Mouse (Mus musculus): ENCODE measurements around the gene Usf2. TPM values are rescaled to one million over a fixed set of nuclear protein-coding genes. Genes with fewer than 3 reads are reported as not detected.
"Not testable (repeated sequence)": the region's sequence is repeated elsewhere in the genome, so short reads cannot be mapped to it uniquely, and the experiment has no call there.

The Usf2 gene
- total RNA-seq, 2 experiments from 2014 or later, result 69.6 to 85.0 TPM

DNA sequence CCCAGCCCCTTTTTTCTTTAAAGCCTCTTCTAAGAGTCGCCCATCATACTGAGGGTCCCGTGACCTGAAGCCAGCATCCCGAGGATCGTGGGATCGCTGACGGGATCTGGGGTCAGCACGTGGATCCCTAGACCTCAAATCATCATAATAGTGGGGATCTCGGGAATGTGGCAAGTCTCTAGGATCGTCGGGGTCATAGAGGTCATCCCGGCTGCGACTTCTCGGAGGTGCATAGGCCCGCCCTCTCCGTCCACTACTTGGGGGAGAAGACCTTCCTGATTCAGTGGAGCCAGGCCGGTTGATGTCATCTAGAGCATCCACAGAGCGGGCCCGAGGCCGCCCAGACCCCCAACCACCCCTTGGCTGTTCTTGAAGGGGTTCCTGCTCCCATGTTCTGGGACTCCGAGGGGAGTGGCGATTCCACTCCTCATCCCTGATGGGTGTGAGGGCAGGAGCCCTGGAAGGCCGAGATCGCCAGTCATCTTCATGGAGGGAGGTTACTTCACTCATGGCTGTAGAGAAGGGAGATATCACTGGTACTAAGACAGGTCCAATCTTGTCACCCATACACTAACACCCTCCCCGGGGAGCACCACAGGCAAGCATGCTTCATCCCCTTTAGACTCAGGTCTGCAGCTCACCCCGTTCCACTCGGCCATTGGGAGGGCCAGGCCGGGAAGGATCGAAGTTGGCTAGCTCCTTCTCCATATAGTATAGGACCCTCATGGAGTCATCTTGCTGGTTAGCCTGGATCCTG, 1.7 kb upstream of the Usf2 start:
- DNase-seq, result no peak

DNA sequence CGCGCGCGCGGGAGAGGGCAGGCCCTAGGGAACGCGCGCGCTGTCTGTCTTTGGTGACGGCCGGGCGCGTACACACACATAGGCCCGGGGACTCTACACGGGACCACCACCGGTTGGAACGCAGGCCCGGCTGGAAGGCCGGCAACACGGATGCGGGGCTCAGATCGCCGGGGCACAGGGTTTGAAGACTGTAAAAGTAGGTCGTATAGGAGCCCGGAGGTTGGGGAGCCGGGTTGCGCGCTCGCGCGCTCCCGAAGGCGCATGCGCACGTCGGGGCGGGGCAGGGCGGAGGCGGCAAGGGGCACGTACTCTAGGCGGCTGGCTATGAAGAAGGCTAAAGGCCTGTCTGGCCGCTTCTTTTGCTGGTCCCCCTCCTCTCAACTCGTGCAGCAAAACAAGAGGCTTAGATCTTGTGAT, 772 bp upstream of the Usf2 start:
- DNase-seq, result peak; percentile 93

DNA sequence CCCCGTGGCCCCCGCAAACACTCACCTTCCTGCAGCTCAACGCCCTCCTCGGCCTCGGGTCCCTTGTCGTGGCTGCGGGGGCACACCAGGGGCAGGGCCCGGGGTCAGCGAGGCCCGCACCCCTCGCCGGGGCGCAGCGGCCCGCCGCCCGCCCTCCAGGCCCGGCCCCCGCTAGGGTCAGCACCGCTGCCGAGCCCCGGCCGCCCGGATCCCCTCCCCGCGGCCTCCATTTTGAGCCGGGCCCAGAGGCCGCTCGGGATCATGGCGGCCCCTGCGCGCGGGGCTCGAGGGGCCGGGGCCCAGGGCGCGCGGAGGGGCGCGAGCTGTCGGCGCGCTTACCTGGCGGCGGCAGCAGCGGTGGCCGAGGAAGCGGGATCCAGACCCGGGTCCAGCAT, 249 bp downstream of the Usf2 start:
- no peak for DNase-seq

DNA sequence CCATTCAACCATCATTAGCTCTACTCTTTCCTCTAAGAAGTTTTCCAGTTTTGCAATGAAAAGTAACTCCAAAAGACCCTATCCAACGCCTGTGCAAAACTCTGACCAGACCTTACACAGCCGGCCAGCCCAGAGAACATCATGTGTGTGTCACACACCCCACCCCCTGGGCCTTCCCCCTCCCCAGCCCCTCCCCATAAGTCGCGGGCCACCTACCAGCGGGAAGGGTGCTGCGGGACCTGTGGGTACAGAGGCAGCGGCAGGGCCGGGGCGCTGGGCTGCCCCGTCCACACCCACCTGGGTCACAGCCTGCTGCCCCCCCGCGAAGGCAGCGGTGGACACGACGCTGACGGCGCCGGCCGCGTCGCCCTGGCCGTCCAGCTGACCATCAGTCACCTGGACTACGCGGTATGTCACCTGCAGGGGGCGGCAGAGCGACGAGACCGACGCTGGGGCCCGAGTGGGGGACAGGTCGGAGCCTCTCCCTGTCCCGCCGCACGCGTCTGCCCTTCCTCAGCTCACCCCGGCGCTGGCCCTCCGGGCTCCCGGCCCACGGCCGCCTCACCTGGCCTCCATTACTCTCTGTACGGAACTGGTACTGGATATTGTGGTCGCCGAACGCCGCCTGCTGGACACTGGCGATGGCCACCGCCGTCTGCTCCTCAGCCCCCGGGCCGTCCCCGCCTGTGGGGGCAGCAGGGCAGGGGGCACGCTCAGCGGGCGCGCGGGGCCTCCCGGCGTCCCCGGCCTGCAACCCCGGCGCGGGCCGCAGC, 833 bp downstream of the Usf2 start:
- peak; percentile 89 for DNase-seq

DNA sequence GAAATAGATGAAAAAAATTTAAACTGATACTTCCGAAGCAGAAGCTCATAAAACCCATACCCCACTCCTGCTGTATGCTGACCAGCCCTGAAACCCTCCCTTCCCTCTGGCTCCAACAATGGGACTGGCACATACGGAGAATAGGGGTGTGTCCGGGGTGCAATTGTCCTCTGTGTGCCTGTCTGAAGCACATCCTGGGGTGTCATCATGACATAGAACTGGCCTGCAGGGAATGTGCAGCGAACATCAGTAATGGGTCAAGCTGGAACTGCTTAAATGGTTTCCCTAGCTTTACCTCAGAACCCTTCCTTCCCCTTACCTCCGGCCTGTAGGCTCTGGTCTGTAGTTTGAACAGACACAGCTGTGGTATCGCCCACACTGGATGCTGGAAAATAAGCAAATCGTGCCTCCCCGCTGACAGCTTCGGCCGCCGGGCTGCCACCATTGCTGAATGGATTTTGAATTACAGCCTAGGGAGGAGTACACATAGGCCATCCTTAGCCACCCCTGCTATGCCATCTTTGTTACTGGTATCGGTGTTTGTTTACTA, 1.6 kb downstream of the Usf2 start:
- no peak for DNase-seq

DNA sequence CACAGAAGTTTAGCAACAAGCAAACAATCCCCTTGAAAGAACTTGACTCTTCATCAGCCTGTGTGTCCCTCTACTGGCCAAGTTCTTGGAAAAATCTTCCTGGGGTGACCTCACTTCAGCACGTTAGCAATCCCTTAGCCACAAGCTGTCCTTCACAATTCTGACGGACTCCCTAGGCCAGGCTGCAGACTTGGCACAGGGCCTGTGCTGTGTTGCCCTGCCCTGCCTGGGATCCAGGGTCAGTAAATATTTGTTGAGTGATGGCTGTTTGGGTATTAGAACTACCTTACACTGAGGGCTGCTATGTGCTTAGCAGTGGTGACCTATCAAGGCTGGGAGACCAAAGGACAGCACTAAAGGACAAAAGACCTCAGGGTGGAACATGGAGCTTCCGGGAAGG, 2.6 kb downstream of the Usf2 start:
- no peak for DNase-seq

DNA sequence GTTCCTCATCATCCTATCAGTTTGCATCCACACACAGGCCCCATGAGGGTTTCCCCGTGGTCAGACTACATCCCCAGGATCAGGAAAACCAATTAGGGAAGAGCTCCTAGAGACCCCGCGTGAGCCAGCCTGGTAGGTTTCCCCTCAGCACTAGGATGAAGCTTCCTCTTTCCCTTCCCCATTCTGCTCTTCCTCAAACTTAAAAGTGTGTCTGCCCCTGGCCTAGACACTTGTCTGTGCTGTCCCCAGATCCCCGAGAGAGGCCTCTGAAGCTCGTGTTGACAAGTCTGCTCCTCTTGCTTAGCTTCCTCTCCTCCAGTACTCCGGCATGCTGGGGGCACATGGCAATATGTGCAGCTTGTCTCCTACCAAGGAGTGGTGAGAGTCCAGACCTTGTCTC, 3.1 kb downstream of the Usf2 start:
- DNase-seq, result no peak

DNA sequence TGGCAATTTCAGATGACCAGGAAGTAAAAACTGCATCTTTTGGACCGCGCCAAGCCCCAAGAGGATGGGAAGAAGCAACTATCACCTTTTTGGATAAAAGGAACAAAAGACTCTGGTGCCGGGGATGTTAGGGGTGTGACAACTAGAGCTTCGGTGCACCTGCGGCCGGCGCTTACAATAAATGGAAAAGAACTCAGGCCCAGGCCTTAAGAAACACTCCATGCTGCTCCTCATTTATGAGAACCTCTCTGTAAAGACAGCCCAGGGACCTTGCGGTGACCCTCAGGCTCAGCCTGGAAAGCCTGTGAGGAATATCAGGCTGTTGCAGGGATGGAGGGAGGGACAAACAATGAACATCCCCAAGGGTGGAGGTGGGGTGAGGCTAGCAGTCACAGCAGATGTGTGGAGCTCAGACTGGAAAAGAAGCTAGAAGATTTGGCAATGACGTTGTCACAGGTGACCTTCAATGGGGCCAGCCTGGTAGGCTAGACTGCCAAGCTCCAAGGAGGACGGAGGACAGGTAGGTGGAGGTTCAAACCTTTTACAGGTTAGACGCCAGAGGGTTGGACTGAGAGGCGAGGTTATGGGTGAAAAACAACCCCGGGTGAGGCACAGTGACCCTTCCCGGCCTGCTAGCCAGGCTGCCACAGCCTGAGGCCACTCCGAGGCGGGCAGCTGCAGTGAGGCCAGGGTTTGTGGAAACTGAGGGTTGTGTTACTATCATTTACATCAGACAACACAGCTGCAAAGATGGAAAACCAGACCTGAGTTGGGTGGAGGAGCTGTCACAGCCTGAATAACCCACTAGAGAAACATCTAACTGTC, 4.0 kb downstream of the Usf2 start:
- DNase-seq, result no peak

DNA sequence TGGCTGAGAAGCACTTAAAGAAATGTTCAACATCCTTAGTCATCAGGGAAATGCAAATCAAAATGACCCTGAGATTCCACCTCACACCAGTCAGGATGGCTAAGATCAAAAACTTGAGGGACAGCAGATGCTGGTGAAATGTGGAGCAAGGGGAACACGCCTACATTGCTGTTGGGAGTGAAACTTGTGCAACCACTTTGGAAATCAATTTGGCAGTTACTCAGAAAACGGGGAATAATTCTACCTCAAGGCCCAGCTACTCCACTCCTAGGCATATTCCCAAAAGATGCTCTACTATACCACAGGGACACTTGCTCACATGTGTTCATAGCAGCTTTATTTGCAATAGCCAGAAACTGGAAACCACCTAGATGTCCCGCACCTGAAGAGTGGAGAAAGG, 6.7 kb downstream of the Usf2 start:
- not testable (repeated sequence) for DNase-seq

DNA sequence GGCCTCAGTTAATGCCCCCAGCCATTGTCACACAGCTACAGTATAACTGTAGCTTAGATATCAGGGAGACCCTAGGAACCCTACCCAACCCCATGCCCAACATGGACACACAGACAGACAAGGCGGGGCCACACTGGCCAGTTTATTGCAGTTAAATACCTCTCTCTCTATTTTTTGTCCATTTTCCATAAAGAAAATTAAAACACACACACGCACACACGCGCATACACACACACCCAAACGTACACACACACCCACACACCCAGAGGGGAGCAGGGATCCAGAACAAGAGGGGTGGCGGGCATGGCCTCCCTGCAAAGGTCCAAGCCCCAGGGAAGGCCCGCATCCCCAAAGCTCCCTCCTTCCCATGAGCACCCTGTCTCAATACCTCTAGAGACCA, 10.7 kb downstream of the Usf2 start:
- DNase-seq, result no peak

DNA sequence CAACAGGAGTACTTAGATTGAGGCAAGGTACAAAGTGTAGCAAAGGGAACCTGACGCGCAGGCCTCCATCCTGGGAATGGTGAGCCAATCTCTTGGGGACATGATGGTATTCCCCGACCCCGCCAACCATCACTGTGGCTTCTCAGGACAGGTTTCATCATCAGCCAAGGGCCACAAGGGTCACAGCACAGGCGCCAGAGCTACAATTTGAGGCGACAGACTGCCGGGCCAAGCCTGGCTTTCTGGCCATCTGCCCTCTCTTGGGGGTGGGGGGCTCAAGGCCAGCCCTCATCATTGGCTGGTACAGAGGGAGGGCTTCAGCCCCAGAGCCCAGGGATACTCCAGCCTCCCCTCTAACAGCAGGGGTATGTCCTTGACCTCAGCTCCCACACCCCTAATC, 11.1 kb downstream of the Usf2 start:
- DNase-seq, result not testable (repeated sequence)

DNA sequence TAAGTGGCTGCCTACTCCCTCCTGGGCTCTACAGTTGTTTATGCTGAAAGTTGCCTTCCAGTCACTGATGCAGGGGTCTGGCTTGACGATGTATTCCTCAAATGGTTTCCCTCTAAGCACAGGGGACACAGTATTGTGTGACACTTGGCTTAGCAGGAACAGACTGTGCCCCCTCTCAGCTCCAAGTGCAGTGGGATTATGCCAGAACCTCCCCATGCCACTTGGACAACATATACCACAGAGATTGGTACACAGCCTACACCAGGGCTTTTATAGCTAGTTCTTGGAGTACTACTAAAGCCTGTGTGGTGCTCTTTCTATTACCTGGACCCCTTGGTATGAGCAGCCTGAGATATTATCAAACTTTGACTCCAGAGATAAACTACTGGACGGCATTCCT, 11.9 kb downstream of the Usf2 start:
- not testable (repeated sequence) for DNase-seq

DNA sequence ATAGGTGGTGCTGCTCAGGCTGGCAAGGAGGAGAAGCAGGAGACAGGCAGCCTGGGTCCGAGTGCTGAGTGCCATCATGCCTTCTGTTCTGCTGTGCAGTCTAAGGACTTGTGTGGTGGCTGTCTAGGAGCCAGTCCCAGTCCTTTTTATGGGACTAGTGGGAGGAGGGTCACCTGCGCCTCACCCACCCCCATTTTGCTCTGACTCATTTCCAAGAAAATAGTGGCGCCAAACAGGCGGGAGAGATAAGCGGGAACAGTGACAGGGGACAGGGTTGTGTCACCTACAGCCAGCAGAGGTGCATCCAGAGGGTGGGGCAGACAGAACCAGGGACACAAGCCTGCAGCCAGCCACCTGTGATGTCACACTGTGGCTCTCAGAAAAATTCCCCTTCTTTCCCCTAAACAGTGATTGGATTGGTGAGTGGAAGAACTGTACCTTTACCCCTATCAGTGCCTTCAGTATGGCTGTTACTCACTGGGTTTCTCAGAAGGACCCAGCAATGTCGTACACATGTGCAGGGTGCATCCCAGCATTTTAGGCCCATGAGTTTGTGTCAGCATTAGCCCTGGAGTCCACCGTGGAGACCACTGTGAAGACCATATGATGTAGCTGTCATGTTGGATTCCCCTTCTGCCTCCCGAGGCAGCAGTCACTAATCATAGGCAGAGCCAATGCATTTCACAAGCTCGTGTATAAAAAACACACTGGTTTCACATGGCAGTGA, 12.5 kb downstream of the Usf2 start, which contains the start of gene Hamp:
Gene Hamp (minus strand): TSS at position 124 of the 727 bp plus-strand sequence.
- no peak for DNase-seq

DNA sequence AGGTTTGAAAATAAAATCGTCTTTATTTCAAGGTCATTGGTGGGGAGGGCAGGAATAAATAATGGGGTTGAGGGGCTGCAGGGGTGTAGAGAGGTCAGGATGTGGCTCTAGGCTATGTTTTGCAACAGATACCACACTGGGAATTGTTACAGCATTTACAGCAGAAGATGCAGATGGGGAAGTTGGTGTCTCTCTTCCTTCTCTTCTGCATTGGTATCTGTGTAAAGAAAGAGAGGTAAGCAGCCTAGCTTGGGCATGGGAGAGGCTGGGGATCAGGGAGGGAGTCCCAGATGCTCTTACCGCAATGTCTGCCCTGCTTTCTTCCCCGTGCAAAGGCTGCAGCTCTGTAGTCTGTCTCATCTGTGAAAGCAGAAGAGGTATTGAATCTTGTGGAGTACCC, 14.2 kb downstream of the Usf2 start:
- DNase-seq, result not testable (repeated sequence)

DNA sequence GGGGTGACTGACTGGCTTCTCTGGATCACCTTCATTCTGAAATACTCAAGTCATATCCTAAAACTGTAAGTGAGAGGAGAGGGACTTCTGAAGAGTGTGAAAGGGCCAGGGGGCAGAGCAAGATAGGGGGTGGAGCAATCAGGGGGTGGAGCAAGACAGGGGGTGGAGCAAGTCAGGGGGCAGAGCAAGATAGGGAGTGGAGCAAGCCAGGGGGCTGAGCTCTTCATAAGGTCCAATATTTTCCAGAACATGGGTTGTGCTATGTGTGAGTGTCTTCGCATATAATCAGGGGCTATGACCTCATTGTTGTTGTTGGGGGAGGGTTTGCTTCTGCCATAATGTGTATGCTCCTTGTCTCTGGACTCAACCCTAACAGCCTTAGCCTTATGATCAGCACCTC, 16.5 kb downstream of the Usf2 start:
- not testable (repeated sequence) for DNase-seq

DNA sequence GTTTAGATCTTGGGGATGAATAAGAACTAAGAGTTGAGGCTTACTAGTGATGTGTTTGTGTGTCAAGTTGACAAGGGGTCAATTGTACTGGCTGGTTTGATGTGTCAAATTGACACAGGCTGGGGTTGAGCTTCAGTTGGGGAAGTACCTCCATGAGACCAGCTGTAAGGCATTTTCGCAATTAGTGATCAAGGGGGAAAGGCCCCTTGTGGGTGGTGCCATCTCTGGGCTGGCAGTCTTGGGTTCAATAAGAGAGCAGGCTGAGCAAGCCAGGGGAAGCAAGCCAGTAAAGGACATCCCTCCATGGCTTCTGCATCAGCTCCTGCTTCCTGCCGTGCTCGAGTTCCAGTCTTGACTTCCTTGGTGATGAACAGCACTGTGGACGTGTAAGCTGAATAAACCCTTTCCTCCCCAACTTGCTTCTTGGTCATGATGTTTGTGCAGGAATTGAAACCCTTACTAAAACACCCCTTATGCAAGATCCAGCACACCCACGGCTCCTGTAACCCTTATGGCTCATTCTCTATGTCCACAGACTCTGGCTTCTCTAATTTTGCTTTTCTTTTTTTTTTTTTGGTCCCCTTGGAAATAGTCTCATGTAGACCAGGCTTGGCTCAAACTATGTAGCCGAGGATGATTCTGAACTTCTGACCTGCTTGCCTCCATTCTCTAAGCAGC, 21.0 kb downstream of the Usf2 start:
- DNase-seq, result not testable (repeated sequence)

DNA sequence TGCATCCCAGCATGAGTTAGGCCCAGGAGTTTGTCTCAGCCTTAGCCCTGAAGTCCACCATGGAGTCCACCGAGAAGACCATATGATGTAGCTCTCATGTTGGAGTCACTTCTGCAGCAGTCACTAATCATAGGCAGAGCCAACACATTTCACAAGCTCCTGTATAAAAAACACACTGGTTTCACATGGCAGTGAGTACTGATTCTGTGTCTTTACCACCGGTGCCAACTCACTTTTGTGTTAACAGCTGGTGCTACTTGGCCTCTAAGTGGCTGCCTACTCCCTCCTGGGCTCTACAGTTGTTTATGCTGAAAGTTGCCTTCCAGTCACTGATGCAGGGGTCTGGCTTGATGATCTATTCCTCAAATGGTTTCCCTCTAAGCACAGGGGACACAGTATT, 32.0 kb downstream of the Usf2 start, which contains the start of gene Hamp2:
Gene Hamp2 (minus strand): TSS at position 101 of the 400 bp plus-strand sequence.
- DNase-seq, result not testable (repeated sequence)

DNA sequence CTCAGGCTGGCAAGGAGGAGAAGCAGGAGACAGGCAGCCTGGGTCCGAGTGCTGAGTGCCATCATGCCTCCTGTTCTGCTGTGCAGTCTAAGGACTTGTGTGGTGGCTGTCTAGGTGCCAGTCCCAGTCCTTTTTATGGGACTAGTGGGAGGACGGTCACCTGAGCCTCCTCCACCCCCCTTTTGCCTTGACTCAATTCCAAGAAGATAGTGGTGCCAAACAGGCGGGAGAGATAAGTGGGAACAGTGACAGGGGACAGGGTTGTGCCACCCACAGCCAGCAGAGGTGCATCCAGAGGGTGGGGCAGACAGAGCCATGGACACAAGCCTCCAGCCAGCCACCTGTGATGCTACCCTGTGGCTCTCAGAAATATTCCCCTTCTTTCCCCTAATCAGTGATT, 32.5 kb downstream of the Usf2 start:
- DNase-seq, result no peak

DNA sequence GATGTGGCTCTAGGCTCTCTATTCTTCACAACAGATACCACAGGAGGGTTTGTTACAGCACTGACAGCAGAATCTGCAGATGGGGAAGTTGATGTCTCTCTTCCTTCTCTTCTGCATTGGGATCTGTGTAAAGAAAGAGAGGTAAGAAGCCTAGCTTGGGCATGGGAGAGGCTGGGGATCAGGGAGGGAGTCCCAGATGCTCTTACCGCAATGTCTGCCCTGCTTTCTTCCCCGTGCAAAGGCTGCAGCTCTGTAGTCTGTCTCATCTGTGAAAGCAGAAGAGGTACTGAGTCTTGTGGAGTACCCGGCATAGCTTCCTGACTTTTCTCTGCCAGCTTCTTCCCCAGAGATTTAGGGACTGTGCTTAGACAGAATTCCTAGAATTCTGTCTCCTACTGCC, 34.1 kb downstream of the Usf2 start:
- not testable (repeated sequence) for DNase-seq

DNA sequence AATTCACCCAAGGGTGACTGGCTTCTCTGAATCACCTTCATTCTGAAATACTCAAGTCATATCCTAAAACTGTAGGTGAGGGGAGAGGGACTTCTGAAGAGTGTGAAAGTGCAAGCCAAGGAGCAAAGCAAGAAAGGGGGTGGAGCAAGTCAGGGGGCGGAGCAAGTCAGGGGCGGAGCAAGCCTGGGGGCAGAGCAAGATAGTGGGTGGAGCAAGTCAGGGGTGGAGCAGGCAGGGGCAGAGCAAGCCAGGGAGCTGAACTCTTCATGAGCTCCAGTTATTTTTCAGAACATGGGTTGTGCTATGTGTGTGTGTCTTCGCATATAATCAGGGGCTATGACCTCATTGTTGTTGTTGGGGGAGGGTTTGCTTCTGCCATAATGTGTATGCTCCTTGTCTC, 36.4 kb downstream of the Usf2 start:
- DNase-seq, result no peak

DNA sequence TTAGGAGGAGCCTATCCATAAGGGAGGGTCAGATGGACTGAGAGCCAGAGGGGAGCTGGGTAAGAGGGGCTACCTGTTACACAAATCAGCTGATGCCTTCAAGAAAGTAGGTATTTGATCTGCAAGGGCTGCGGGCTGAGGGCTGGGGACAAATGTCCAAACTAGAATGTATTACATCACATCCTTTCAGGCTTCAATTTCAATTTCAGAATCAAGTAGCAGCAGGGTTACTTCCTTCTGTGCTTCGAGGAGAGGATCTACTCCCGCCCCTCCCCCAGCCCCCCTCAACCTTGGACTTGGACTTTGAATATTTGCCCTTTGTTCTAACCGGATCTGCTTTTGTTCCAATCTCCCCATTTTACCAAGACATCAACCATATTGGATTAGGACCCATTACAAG, 39.4 kb downstream of the Usf2 start:
- no peak for DNase-seq
